Mouse (Mus musculus): ENCODE results near the gene Tmem135. TPM values are rescaled to one million over a fixed set of nuclear protein-coding genes. Genes with fewer than 3 reads are reported as not detected.
A peak's percentile ranks its signal among the peaks of the same experiment; 100 is the strongest.

Tmem135 gene
- total and polyA plus RNA-seq, 3 experiments = 18.0 to 31.0 (median 30.0) TPM

DNA sequence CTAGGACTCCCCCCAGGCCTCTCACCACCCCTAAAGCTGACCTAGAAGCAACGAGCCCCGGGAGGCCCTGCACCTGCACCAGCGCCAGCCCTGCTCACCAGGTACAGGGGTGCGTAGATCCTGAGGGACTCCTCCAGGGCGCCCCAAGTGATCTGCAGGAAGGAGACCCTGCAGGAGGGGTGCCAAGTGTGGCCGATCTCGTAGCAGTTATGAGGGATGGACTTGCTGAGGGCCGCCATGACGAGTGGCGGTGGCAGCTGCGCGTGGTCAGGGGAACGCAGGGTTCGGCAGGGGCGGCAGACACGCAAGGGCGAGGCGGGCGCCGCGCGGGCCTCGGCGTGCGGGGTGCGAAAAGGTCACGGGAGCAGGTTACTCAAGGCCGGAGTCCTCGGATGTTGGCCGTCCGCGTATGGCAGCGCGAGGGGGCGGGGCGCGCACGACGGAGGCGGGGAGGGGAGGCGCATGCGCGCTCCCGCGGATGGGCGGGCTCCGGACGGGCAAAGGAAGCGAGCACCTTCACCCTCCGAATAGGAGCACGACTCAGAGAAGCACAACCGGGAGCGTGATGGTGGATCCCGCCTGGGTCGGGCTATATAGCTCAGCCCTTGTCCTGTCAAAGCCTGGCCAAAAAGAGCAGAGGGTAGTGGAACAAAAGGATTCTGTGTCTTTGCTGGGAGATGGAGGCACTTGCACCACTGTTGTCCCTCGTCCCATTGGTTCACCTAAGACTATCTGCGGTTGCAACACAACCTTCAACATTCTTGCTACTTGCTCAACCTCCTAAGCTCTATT, 65.5 kb downstream of the Tmem135 start (continued):
- TF ChIP-seq SIN3A (IDR thresholded peaks at IDR 0.05; ENCODE audit: low read length) (peak; percentile 81), UBTF (IDR thresholded peaks at IDR 0.05; ENCODE audit: low read depth, low read length) (no peak), SMC3 (IDR thresholded peaks at IDR 0.05; ENCODE audit: low read depth, low read length) (no peak), IRF4 (IDR thresholded peaks at IDR 0.05; ENCODE audit: low read depth, low read length) (no peak; the same call in 1 of the 2 replicates), POLR2A (IDR thresholded peaks at IDR 0.05; ENCODE audit: low read depth, low read length) (peak; percentile 87), ETS1 (conservative IDR thresholded peaks at IDR 0.05; ENCODE audit: low read depth, low read length) (no peak), NRF1 (IDR thresholded peaks at IDR 0.05; ENCODE audit: low read depth, low read length) (peak; percentile 86), CTCF (conservative IDR thresholded peaks at IDR 0.05 in 1 of 2, IDR thresholded peaks at IDR 0.05 in 1 of 2; ENCODE audit: low read depth in 2 of 2, low read length in 2 of 2) (no peak), EP300 (IDR thresholded peaks at IDR 0.05; ENCODE audit: low read length) (no peak), MAX (IDR thresholded peaks at IDR 0.05; ENCODE audit: low read length) (0 out of 2 replicates have a peak, but pooled peaks have one; percentile 28), PAX5 (IDR thresholded peaks at IDR 0.05; ENCODE audit: low read length) (no peak), MAZ (IDR thresholded peaks at IDR 0.05; ENCODE audit: low read depth, low read length) (peak; percentile 57; the same call in 1 of the 2 replicates), KAT2A (IDR thresholded peaks at IDR 0.05; ENCODE audit: insufficient replicate concordance, low read length) (no peak), JUN (IDR thresholded peaks at IDR 0.05; ENCODE audit: insufficient read depth, low read depth, low read length) (no peak), POLR2AphosphoS2 (IDR thresholded peaks at IDR 0.05; ENCODE audit: low read depth, low read length) (peak; percentile 69; the same call in 1 of the 2 replicates), USF2 (conservative IDR thresholded peaks at IDR 0.05; ENCODE audit: low read depth, low read length) (no peak), RAD21 (IDR thresholded peaks at IDR 0.05; ENCODE audit: low read depth, low read length) (no peak), ZNF384 (IDR thresholded peaks at IDR 0.05; ENCODE audit: low read depth, low read length) (no peak; the same call in 1 of the 2 replicates), JUND (conservative IDR thresholded peaks at IDR 0.05; ENCODE audit: low read depth, low read length) (no peak), BHLHE40 (IDR thresholded peaks at IDR 0.05; ENCODE audit: low read depth, low read length) (peak; percentile 77), ZMIZ1 (IDR thresholded peaks at IDR 0.05; ENCODE audit: low read depth, low read length) (peak; percentile 72; the same call in 1 of the 2 replicates), GABPA (IDR thresholded peaks at IDR 0.05; ENCODE audit: insufficient replicate concordance, low read depth, low read length) (no peak), CHD1 (IDR thresholded peaks at IDR 0.05; ENCODE audit: low read depth, low read length) (no peak)

DNA sequence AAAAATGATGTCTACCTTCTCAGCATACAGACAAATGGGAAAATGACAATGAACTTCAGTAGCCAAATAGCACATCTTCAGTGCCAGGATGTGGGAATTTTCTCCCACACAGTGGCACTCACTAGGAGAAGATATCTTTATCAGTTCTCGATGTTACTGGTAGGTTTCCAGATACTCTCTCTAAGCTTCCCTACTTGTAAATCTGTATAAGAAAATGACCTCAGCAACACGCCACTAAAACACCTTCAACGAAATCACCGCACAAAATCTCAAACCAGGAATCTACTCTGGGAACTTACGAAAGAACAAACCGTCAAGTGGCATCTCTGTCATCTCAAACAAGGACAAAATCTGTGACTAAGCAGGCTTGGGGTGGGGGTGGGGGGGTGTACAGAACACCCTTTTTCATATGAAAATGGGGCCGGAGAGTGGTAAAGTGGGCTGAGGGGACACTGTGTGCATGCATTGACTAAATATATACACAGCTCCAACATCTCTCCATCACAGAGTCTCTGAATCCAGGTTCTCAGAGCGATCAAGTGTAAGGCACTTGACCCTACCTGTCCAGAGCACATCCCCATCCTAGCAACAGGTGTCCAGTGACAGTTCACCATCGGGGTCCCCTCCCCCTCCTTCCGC, 66.2 kb downstream of the Tmem135 start:
- Histone ChIP-seq H3K9me3 (replicated peaks; ENCODE audit: low read length) (no peaks in the 10 kb centered on the region), H3K36me3 (replicated peaks in 1 of 2; ENCODE audit: control insufficient read depth in 1 of 2, insufficient read depth in 1 of 2, low read length in 1 of 2) (peaks cover 0 to 7% of the 10 kb centered on the region in 2 experiments), H3K79me2 (replicated peaks; ENCODE audit: control insufficient read depth, extremely low read depth, insufficient read depth, poor library complexity, severe bottlenecking) (peaks cover 14% of the 10 kb centered on the region; the same call in 1 of the 2 replicates), H3K4me3 (replicated peaks in 1 of 3; ENCODE audit: low read depth in 2 of 3, low read length in 2 of 3, poor library complexity in 1 of 3) (peak overlapping the region; percentile 85 to 99 (median 86)), H3K9ac (ENCODE audit: insufficient read depth, low read depth) (peak overlapping the region; percentile 69), H3K4me2 (ENCODE audit: insufficient read depth, low read depth, poor library complexity, severe bottlenecking) (peak overlapping the region; percentile 85), H3K4me1 (ENCODE audit: control insufficient read depth in 1 of 2, insufficient read depth in 2 of 2) (peaks cover 5 to 48% of the 10 kb centered on the region in 2 experiments; a peak in 3 of 4 replicates), H3K27me3 (replicated peaks) (no peaks in the 10 kb centered on the region), H3K27ac (ENCODE audit: insufficient read depth, low read depth) (no peak overlapping the region)
- DNase-seq (ENCODE audit: extremely low read depth) = peak; percentile 9
- in situ Hi-C loops (cut with MboI; ENCODE audit: low pct_ligation_motif_present, low pct_unique_long_range_greater_than_20kb, low sequenced_read_pairs) = no loop called here
- dilution Hi-C loops (cut with MboI; ENCODE audit: extremely low pct_ligation_motif_present, extremely low pct_unique_long_range_greater_than_20kb, low sequenced_read_pairs) = no loop called here
- TF ChIP-seq IRF4 (IDR thresholded peaks at IDR 0.05; ENCODE audit: low read depth, low read length) (no peak), USF2 (conservative IDR thresholded peaks at IDR 0.05; ENCODE audit: low read depth, low read length) (no peak), ZKSCAN1 (IDR thresholded peaks at IDR 0.05; ENCODE audit: borderline replicate concordance, low read depth, low read length) (no peak), TCF12 (IDR thresholded peaks at IDR 0.05; ENCODE audit: low read depth, low read length) (no peak), RCOR1 (conservative IDR thresholded peaks at IDR 0.05; ENCODE audit: low read depth, low read length) (no peak), ZC3H11A (IDR thresholded peaks at IDR 0.05; ENCODE audit: low read depth, low read length) (no peak), BHLHE40 (IDR thresholded peaks at IDR 0.05; ENCODE audit: low read depth, low read length) (no peak)

Data from CH12.LX (cell line).